Mouse (Mus musculus) lung, embryonic 16.5 days (tissue): ENCODE data around the gene Large2. TPM values are rescaled to one million over a fixed set of nuclear protein-coding genes. Genes with fewer than 3 reads are reported as not detected.

Source experiments
- ATAC-seq: fragments of 200-750 bp; cut with Nextera tagmentation; 2 replicates; pipeline ENCODE4 v1.8.0; 2017; ENCODE audit warnings: low read depth, mild to moderate bottlenecking, moderate library complexity
- H3K27ac ChIP-seq: fragments of 300-500 bp; sonication (generic); 2 replicates; pipeline ENCODE4 v1.5.1; 2014; ENCODE audit warnings: mild to moderate bottlenecking, control low read depth, low read length
- H3K27me3 ChIP-seq: fragments of 300-500 bp; sonication (generic); 2 replicates; pipeline ENCODE4 v1.6.1; 2014; ENCODE audit warnings: low read depth, low read length, mixed read lengths; ENCODE audit not compliant: control insufficient read depth, insufficient read depth
- H3K36me3 ChIP-seq: fragments of 300-500 bp; sonication (generic); 2 replicates; pipeline ENCODE4 v1.6.1; 2014; ENCODE audit warnings: low read length; ENCODE audit not compliant: control insufficient read depth, insufficient read depth
- H3K4me1 ChIP-seq: fragments of 300-500 bp; sonication (generic); replicated peaks from 2 replicates; pipeline ENCODE4 v1.6.1; 2014; ENCODE audit warnings: low read length, mixed read lengths; ENCODE audit not compliant: control insufficient read depth, insufficient read depth
- H3K4me2 ChIP-seq: fragments of 300-500 bp; sonication (generic); 2 replicates; pipeline ENCODE4 v1.6.1; 2014; ENCODE audit warnings: low read depth, low read length, control low read depth
- H3K4me3 ChIP-seq: fragments of 300-500 bp; sonication (generic); 2 replicates; pipeline ENCODE4 v1.5.1; 2014; ENCODE audit warnings: mild to moderate bottlenecking, low read length, control low read depth
- H3K9ac ChIP-seq: fragments of 300-500 bp; sonication (generic); 2 replicates; pipeline ENCODE4 v1.6.1; 2014; ENCODE audit warnings: low read length, control low read depth
- H3K9me3 ChIP-seq: fragments of 300-500 bp; sonication (generic); 2 replicates; pipeline ENCODE4 v1.6.1; 2016; ENCODE audit warnings: low read length; ENCODE audit not compliant: control insufficient read depth
- WGBS: fragments of 180-500 bp; shearing (Covaris S2); extraction: QIAGEN DNeasy Blood & Tissue Kit; methylation state at CpG from one replicate; pipeline ENCODE4 v1.1.7; 2014; 5-methylcytosine and 5-hydroxymethylcytosine counted together
- polyA plus RNA-seq: library from polyadenylated mRNA; unstranded; fragments of >200 nt; fragmentation: Nextera tagmentation; extraction: Ambion mirVana; gene quantifications from 2 replicates; pipeline ENCODE4 v1.2.1, GENCODE M21; 2015

Gene Large2
- 20.4 and 20.9 TPM in 2 replicates for polyA plus RNA-seq

DNA sequence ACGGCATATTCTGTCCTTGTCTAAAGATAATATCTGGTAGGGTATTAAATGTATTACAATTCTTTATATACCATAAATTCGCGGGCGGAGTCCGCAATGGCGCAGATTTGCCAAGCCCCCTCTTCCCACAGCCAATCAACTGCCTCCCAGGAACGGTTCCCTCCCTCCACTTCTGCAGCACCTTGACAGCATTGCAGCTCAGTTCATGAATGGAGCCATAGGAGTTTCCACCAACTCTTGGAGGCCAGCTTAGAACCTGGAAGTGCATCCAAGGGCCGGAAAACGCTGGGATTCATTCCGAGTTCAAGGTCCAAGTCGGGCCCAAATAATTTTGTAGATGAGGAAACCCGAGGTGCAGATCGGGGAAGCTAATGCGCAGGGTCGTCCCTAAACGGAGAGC, at the start of gene Large2, which contains the start of gene Pex16:
Gene Large2 (minus strand): TSS at position 356 of the 400 bp plus-strand sequence.
Gene Pex16 (plus strand): TSS at position 163 of the 400 bp plus-strand sequence.
- peak within 1 kb of the TSS; percentile 84 for H3K9ac ChIP-seq
- H3K4me1 ChIP-seq = peaks cover 24% of the 10 kb centered on the region
- H3K4me2 ChIP-seq = peak within 1 kb of the TSS; percentile 98
- peaks cover 19% of the 10 kb centered on the region for H3K27me3 ChIP-seq
- peak within 1 kb of the TSS; percentile 92 for H3K4me3 ChIP-seq
- peak within 1 kb of the TSS; percentile 97 for H3K27ac ChIP-seq
- no peaks in the 10 kb centered on the region for H3K9me3 ChIP-seq
- H3K36me3 ChIP-seq = peaks cover 12% of the 10 kb centered on the region
- WGBS = 3% methylated on average over 16 of the region's 16 CpGs
- ATAC-seq = peak; percentile 18; the same call in 1 of the 2 replicates

DNA sequence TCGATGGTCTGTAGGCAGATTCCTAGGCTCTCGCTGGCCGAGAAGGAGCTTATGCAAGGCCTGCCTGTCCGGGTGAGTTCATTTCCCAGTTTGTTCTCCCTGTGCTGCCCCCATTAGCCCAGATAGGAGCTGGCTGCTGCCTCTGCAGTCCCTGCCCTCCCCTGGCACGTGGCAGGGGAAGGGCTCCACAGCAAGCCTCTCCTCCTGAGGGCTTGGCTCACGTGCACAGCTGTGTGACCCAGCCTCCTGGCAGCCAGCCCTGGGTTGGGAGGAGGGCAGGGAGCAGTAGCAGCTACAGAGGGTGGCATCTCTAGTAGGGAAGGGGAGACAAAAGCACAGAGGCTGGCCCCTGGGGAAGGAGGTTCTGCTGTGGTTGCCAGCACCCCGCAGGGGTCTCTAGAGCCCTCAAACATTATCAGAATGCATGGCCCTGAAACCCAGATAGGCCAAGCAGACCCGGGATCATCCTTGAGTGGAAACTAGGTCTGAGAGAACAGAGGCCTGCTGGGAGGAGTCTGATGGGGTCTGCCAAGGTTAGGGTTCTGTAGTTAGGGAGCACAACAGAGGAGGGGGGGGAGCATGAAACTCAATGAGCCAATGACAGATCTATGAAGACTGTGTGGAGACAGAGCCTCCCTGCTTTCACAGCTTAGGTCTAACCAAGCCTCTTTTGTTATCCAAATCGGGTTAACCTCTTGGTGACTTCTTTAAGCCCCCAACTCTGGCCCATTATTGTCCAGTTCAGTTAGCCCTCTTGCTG, 49.2 kb upstream of the Large2 start:
- Histone ChIP-seq H3K4me2 (no peak overlapping the region), H3K4me1 (peaks cover 54% of the 10 kb centered on the region), H3K27ac (peak overlapping the region; percentile 86), H3K9me3 (no peaks in the 10 kb centered on the region), H3K9ac (peak overlapping the region; percentile 8), H3K27me3 (no peaks in the 10 kb centered on the region), H3K36me3 (peaks cover 25% of the 10 kb centered on the region), H3K4me3 (no peak overlapping the region)
- peak; percentile 78 for ATAC-seq
- 55% methylated on average over 9 of the region's 9 CpGs for WGBS

DNA sequence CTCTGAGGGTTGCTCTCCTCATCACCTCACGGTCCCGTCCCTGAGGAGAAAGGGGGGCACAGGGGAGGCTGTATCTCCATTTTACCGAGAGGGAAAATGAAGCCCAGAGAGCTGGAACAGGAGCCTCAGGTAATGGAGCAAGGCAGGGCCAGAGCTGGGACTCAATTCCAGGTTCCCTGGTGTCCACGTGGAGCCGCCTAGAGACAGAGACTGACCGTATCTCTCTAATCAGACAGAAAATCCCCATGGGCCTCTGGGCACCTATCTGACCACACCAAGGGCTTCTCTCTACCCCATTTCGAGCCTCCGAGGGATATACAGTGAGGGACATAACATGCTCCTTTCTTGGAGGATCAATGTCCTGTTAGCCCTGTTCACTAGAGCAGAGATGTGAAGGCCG, 48.5 kb upstream of the Large2 start:
- no peak for ATAC-seq
- no peak overlapping the region for H3K9ac ChIP-seq
- 92% methylated on average over 9 of the region's 9 CpGs for whole genome bisulfite sequencing
- no peak overlapping the region for H3K4me2 ChIP-seq
- no peak overlapping the region for H3K4me3 ChIP-seq
- H3K27me3 ChIP-seq = no peaks in the 10 kb centered on the region
- peaks cover 31% of the 10 kb centered on the region for H3K36me3 ChIP-seq
- H3K9me3 ChIP-seq = no peaks in the 10 kb centered on the region
- peaks cover 47% of the 10 kb centered on the region for H3K4me1 ChIP-seq
- H3K27ac ChIP-seq = peak overlapping the region; percentile 86

DNA sequence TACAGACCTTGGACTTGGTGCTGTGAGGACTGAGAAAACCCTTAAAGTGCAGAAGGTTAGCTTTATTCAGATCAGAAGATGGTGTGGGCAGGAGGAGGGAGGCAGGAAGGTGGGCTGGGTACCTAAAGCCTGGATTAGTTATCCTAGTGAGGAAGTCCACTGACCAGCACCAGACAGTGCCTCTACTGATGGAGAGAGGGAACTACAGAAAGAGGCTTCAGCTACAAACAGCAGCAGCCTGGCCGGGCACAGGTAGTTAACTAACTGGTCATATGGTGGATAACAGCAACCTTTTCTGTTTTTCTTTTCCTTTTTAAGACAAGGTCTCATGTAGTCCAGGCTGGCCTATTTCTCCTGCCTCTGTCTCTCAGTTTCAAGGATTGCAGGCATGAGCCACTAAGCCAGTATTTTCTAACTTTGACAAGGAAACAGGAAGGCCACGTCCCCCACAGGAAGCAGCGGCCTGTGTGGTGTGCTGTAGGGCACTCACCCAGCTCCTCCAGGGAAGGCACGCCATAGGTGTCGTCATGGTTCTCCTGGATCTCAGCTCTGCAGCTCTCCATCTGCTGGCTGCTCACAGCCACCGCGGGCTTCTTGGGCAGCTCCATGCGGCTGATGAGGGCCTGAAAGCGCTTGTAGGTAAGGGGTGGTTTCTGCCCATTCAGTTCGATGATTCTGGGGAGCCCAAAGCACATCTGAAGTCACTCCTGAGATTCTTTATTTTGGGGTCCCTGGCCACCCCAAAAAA, 47.9 kb upstream of the Large2 start:
- no peak overlapping the region for H3K9ac ChIP-seq
- no peak overlapping the region for H3K27ac ChIP-seq
- no peaks in the 10 kb centered on the region for H3K27me3 ChIP-seq
- H3K9me3 ChIP-seq = no peaks in the 10 kb centered on the region
- no peak for ATAC-seq
- no peak overlapping the region for H3K4me3 ChIP-seq
- H3K36me3 ChIP-seq = peaks cover 31% of the 10 kb centered on the region
- peaks cover 43% of the 10 kb centered on the region for H3K4me1 ChIP-seq
- WGBS = 61% methylated on average over 10 of the region's 10 CpGs
- H3K4me2 ChIP-seq = no peak overlapping the region

DNA sequence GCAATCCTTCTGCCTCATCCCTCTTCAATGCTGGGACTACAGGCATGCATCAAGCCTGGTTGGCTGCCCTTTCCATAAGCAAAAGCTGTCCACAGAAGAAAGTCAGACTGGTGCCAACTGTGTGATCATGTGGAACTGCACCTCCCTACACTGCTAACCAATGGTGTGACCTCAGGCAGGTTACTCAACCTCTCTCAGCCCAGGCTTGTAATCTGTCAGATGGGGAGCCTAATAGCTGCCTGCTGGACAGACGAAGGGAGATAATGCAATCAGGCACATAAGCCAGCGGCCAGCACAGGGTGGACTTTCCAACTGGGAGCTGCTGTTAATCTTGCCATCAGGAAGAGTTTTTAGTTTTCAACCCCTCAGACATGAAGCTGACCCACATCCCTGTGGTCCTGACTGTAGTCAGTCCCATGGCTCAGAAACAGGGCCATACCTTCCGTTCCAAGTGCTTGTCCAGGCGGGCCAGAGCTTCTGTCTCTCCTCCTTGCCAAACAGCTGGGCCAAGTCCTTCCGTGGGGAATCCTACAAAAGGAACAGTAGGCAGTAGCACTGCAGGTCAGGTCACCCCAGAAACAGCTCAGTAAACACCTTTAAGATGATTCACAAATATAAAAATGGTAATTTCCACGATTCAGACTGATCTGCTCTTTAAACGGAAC, 47.2 kb upstream of the Large2 start:
- Histone ChIP-seq H3K9me3 (no peaks in the 10 kb centered on the region), H3K4me3 (no peak overlapping the region), H3K4me1 (peaks cover 36% of the 10 kb centered on the region), H3K27ac (no peak overlapping the region), H3K9ac (no peak overlapping the region), H3K36me3 (peaks cover 34% of the 10 kb centered on the region), H3K4me2 (no peak overlapping the region), H3K27me3 (no peaks in the 10 kb centered on the region)
- no peak for ATAC-seq
- 89% methylated on average over 7 of the region's 7 CpGs for WGBS

DNA sequence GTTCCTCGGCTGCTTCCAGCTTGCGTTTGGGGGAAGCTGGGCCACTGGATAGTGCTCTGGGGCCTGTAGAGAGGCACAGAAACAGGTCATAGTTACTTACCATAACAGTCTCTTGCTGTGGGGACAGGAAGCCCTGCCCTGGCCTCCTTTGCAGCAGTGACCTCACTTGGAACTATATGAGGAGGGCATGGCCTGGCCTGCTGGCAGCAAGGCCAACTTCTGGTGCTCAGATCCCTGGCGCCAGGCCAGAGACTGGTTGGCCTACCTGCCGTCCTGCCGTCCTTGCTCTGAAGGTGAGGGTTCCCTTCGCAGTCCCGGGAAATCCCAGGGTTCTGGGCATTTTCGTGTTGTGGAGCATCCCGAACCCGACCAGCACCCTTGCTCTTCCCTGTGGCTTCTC, 37.0 kb upstream of the Large2 start:
- H3K27me3 ChIP-seq = no peaks in the 10 kb centered on the region
- H3K4me3 ChIP-seq = no peak overlapping the region
- ATAC-seq = no peak
- H3K27ac ChIP-seq = no peak overlapping the region
- no peak overlapping the region for H3K4me2 ChIP-seq
- peaks cover 68% of the 10 kb centered on the region for H3K36me3 ChIP-seq
- WGBS = 86% methylated on average over 10 of the region's 10 CpGs
- H3K9ac ChIP-seq = no peak overlapping the region
- no peaks in the 10 kb centered on the region for H3K4me1 ChIP-seq
- H3K9me3 ChIP-seq = no peaks in the 10 kb centered on the region

DNA sequence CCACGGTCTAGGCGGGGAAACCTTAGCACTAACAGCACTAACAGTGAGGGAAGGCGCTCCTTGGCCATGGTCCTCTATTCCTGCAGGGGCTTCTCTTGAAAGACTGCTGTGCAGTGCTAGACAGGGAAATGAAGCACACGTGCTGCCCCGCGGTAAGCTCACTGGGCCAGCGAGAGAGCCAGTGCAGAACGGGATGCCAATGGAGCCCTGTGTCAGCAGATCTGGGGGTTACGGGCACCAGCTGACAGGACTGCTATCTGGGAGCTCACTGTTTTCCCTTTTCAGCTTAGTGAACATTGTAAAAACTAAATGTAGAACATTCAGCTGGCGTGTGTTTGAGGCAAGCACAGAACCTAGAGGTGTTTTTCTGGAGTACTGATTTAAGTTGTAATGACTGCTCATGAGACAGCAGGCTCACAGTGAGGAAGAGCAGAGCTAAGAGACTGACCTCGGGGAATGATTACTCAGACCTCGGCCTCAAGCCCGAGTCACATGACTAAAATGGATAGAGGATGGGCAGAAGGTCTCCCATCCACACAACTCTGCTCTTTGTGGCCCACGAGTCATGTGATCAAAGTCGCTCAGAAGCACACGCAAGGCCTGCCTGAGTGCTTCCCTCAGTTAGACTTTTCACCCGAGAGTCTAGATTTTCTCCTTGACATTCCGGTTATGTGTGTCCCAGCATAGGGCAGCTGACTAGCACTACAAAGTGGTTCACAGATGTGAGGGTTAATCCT, 33.8 kb upstream of the Large2 start:
- 85% methylated on average over 18 of the region's 18 CpGs for WGBS
- Histone ChIP-seq H3K4me3 (no peak overlapping the region), H3K27ac (no peak overlapping the region), H3K9ac (no peak overlapping the region), H3K9me3 (no peaks in the 10 kb centered on the region), H3K4me1 (no peaks in the 10 kb centered on the region), H3K36me3 (peaks cover 60% of the 10 kb centered on the region), H3K4me2 (no peak overlapping the region), H3K27me3 (no peaks in the 10 kb centered on the region)
- ATAC-seq = no peak

DNA sequence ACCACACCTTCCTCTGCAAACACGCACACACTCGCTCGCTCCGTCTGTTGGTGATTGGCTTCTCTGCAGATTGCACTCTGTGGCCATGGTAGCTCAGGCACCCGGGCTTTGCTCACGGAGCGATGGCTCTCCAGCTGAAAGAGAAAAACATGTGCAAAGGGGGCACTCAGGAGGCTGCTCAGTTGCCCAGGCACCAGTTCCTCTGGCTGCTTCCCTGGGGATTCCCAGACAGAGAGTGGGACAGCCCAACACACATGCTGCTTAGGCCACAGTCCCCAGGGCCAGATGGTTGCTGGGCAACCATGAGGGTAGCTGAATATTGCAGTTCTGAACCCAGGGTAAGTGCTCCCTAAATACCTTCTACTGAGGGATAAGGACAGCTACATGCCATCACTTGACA, 31.0 kb upstream of the Large2 start:
- peaks cover 36% of the 10 kb centered on the region for H3K36me3 ChIP-seq
- peaks cover 2% of the 10 kb centered on the region for H3K27me3 ChIP-seq
- ATAC-seq = no peak
- H3K4me3 ChIP-seq = no peak overlapping the region
- H3K9me3 ChIP-seq = no peaks in the 10 kb centered on the region
- no peak overlapping the region for H3K27ac ChIP-seq
- no peak overlapping the region for H3K4me2 ChIP-seq
- no peak overlapping the region for H3K9ac ChIP-seq
- 78% methylated on average over 7 of the region's 7 CpGs for WGBS
- peaks cover 4% of the 10 kb centered on the region for H3K4me1 ChIP-seq
